ENCODE assay signal across 19 mouse cellular contexts in genomic region chr8:70680039-70680438, GRCm38 (mm10). TPM values are rescaled to one million over a fixed set of nuclear protein-coding genes. Genes with fewer than 3 reads are reported as not detected.
DNase-seq lines count a peak whose midpoint lies in the region; ATAC-seq and TF ChIP-seq lines count a peak whose summit lies in the region.
"Had no signal": no experiment of that assay in that cellular context is flagged by ENCODE, and none has a peak within 500 bp of the region (broad histone marks: within the 10 kb centered on the region; RNA-seq: fewer than 3 reads in every experiment).

No protein-coding gene starts in this region.

- DNase-seq in heart, adult 11 months = peak; percentile 96
- no peak for DNase-seq in heart, embryonic 10.5 days (ENCODE audit: low spot score)
- DNase-seq in kidney, adult 8-10 months = peak; percentile 89 to 93
- no peak for DNase-seq in layer of hippocampus, postnatal 14 days (ENCODE audit: low spot score in 2 of 2)
- DNase-seq in thymus, postnatal 25 days = no peak
- DNase-seq: cerebellum, adult 2 months; lung, postnatal 4 days; thymus, postnatal 36 days had no signal

- peaks cover 39% of the 10 kb centered on the region for H3K36me3 ChIP-seq in heart, embryonic 10.5 days
- peaks cover 35% of the 10 kb centered on the region for H3K36me3 ChIP-seq in kidney, embryonic 15.5 days
- H3K36me3 ChIP-seq in intestine, embryonic 16.5 days (ENCODE audit: control insufficient read depth, insufficient read depth, low read length) = peaks cover 6% of the 10 kb centered on the region; the same call in 1 of the 2 replicates
- peaks cover 3% of the 10 kb centered on the region; the same call in 1 of the 2 replicates for H3K36me3 ChIP-seq in small intestine, adult 2 months (ENCODE audit: control insufficient read depth, insufficient read depth, low read length)

- H3K4me2 ChIP-seq in kidney, embryonic 15.5 days = no peak overlapping the region
- no peak overlapping the region for H3K4me2 ChIP-seq in intestine, embryonic 16.5 days (ENCODE audit: low read depth, low read length)
- H3K4me2 ChIP-seq: heart, embryonic 15.5 days; neural tube, embryonic 13.5 days had no signal

- H3K27me3 ChIP-seq in heart, embryonic 10.5 days (ENCODE audit: insufficient read depth, poor library complexity, severe bottlenecking) = no peaks in the 10 kb centered on the region
- H3K27me3 ChIP-seq in kidney, embryonic 15.5 days = no peaks in the 10 kb centered on the region
- no peaks in the 10 kb centered on the region for H3K27me3 ChIP-seq in intestine, embryonic 16.5 days (replicated peaks; ENCODE audit: control insufficient read depth, insufficient read depth, low read length)
- no peaks in the 10 kb centered on the region for H3K27me3 ChIP-seq in small intestine, adult 2 months (ENCODE audit: control insufficient read depth, insufficient read depth, low read length)
- H3K27me3 ChIP-seq: heart, embryonic 15.5 days; neural tube, embryonic 13.5 days had no signal

- no peaks in the 10 kb centered on the region for H3K9me3 ChIP-seq in heart, embryonic 10.5 days
- H3K9me3 ChIP-seq in kidney, embryonic 15.5 days (replicated peaks) = no peaks in the 10 kb centered on the region
- H3K9me3 ChIP-seq in intestine, embryonic 16.5 days (ENCODE audit: control insufficient read depth, low read length) = no peaks in the 10 kb centered on the region
- H3K9me3 ChIP-seq: heart, embryonic 15.5 days; neural tube, embryonic 13.5 days had no signal

- H3K27ac ChIP-seq in heart, embryonic 10.5 days = no peak overlapping the region; the same call in 1 of the 2 replicates
- no peak overlapping the region for H3K27ac ChIP-seq in kidney, embryonic 15.5 days
- H3K27ac ChIP-seq in intestine, embryonic 16.5 days (ENCODE audit: low read length) = peak overlapping the region; percentile 82
- H3K27ac ChIP-seq in small intestine, adult 2 months (ENCODE audit: insufficient read depth, low read depth, low read length) = peak overlapping the region; percentile 98
- H3K27ac ChIP-seq: heart, embryonic 15.5 days; kidney, postnatal 0 days; left cerebral cortex, adult 2 months; liver, embryonic 14.5 days; neural tube, embryonic 13.5 days had no signal

- peaks cover 27% of the 10 kb centered on the region for H3K4me1 ChIP-seq in heart, embryonic 10.5 days
- peaks cover 29% of the 10 kb centered on the region for H3K4me1 ChIP-seq in kidney, embryonic 15.5 days
- H3K4me1 ChIP-seq in intestine, embryonic 16.5 days (ENCODE audit: control insufficient read depth, insufficient read depth, low read length) = peaks cover 32% of the 10 kb centered on the region
- H3K4me1 ChIP-seq in small intestine, adult 2 months (ENCODE audit: control insufficient read depth, insufficient read depth, insufficient read length, low read length) = peaks cover 53% of the 10 kb centered on the region

- WGBS in heart, embryonic 10.5 days = 83% methylated on average over 3 of the region's 3 CpGs
- 74% methylated on average over 3 of the region's 3 CpGs for WGBS in kidney, embryonic 15.5 days
- 63% methylated on average over 3 of the region's 3 CpGs for WGBS in intestine, embryonic 16.5 days
- WGBS in small intestine, adult 2 months = 15% methylated on average over 3 of the region's 3 CpGs

- no peak overlapping the region for H3K9ac ChIP-seq in kidney, embryonic 15.5 days
- H3K9ac ChIP-seq in intestine, embryonic 16.5 days (ENCODE audit: low read depth, low read length) = 0 out of 2 replicates have a peak overlapping the region, but pooled peaks have one; percentile 10
- H3K9ac ChIP-seq: heart, embryonic 15.5 days; liver, embryonic 14.5 days; neural tube, embryonic 13.5 days had no signal

- no peak overlapping the region for H3K4me3 ChIP-seq in heart, embryonic 10.5 days
- H3K4me3 ChIP-seq in kidney, embryonic 15.5 days (replicated peaks) = no peak overlapping the region
- no peak overlapping the region for H3K4me3 ChIP-seq in intestine, embryonic 16.5 days (ENCODE audit: low read length)
- no peak overlapping the region for H3K4me3 ChIP-seq in small intestine, adult 2 months (ENCODE audit: low read depth, low read length)
- H3K4me3 ChIP-seq: heart, embryonic 15.5 days; left cerebral cortex, adult 2 months; neural tube, embryonic 13.5 days had no signal

- no peak for TF ChIP-seq POLR2A in small intestine, adult 2 months (IDR thresholded peaks at IDR 0.05; ENCODE audit: low read depth, low read length)

- ATAC-seq in kidney, embryonic 15.5 days (replicated peaks; ENCODE audit: low FRiP score) = no peak
- peak; percentile 36 for ATAC-seq in intestine, embryonic 16.5 days

- no peak for TF ChIP-seq CTCF in small intestine, adult 2 months (IDR thresholded peaks at IDR 0.05; ENCODE audit: extremely low read depth, insufficient read length, insufficient replicate concordance, low read depth, low read length)

RNA-seq across cellular contexts. Expression of gene Lsm4, which starts 7.0 kb away (rescaled TPM):
- 344 and 410 TPM in 2 replicates for polyA plus RNA-seq in heart, embryonic 10.5 days (2016; fragmentation: Nextera tagmentation; extraction: Ambion mirVana)
- 291 and 295 TPM in 2 replicates for polyA plus RNA-seq in kidney, embryonic 15.5 days (2015; fragmentation: Nextera tagmentation; extraction: Ambion mirVana)
- polyA plus RNA-seq in intestine, embryonic 16.5 days (2015; fragmentation: Nextera tagmentation; extraction: Ambion mirVana) = 228 and 246 TPM in 2 replicates
- 109 and 152 TPM in 2 replicates for polyA plus RNA-seq in small intestine, adult 2 months (2012; rRNA removed)
- 10 to 100 TPM; 67.8 to 71.7 TPM for total RNA-seq in layer of hippocampus, postnatal 14 days (2021)

RNA-seq across cellular contexts. Expression of gene Jund, which starts 18.7 kb away (rescaled TPM):
- 76.3 and 116 TPM in 2 replicates for polyA plus RNA-seq in heart, embryonic 10.5 days (2016; fragmentation: Nextera tagmentation; extraction: Ambion mirVana)
- 59.9 and 68.1 TPM in 2 replicates for polyA plus RNA-seq in kidney, embryonic 15.5 days (2015; fragmentation: Nextera tagmentation; extraction: Ambion mirVana)
- polyA plus RNA-seq in intestine, embryonic 16.5 days (2015; fragmentation: Nextera tagmentation; extraction: Ambion mirVana) = 37.3 and 52.2 TPM in 2 replicates
- 419 and 1,098 TPM in 2 replicates for polyA plus RNA-seq in small intestine, adult 2 months (2012; rRNA removed)
- 100 to 1,000 TPM; 163 to 179 TPM for total RNA-seq in layer of hippocampus, postnatal 14 days (2021)

RNA-seq across cellular contexts. Expression of gene Pgpep1, which starts 19.9 kb away (rescaled TPM):
- 38.0 and 42.0 TPM in 2 replicates for polyA plus RNA-seq in heart, embryonic 10.5 days (2016; fragmentation: Nextera tagmentation; extraction: Ambion mirVana)
- 65.5 and 75.3 TPM in 2 replicates for polyA plus RNA-seq in kidney, embryonic 15.5 days (2015; fragmentation: Nextera tagmentation; extraction: Ambion mirVana)
- 88.3 and 101 TPM in 2 replicates for polyA plus RNA-seq in intestine, embryonic 16.5 days (2015; fragmentation: Nextera tagmentation; extraction: Ambion mirVana)
- 49.5 and 129 TPM in 2 replicates for polyA plus RNA-seq in small intestine, adult 2 months (2012; rRNA removed)
- 10 to 100 TPM; 25.9 to 30.8 TPM for total RNA-seq in layer of hippocampus, postnatal 14 days (2021)

RNA-seq across cellular contexts. Expression of gene Iqcn, which starts 23.2 kb away (rescaled TPM):
- polyA plus RNA-seq in heart, embryonic 10.5 days (2016; fragmentation: Nextera tagmentation; extraction: Ambion mirVana) = not detected in 2 replicates
- polyA plus RNA-seq in kidney, embryonic 15.5 days (2015; fragmentation: Nextera tagmentation; extraction: Ambion mirVana) = 0.03 and 0.09 TPM in 2 replicates
- not detected in 2 replicates for polyA plus RNA-seq in intestine, embryonic 16.5 days (2015; fragmentation: Nextera tagmentation; extraction: Ambion mirVana)
- polyA plus RNA-seq in small intestine, adult 2 months (2012; rRNA removed) = 0.03 and 0.05 TPM in 2 replicates
- total RNA-seq in layer of hippocampus, postnatal 14 days (2021) = under 1 TPM in 1 of 2 experiments, not detected in 1; 0.14 TPM
- total RNA-seq: MEL had no signal
- polyA plus RNA-seq: liver, embryonic 14.5 days had no signal

RNA-seq across cellular contexts. Expression of gene Gm3336, which starts 38.3 kb away (rescaled TPM):
- not detected in 2 replicates for polyA plus RNA-seq in heart, embryonic 10.5 days (2016; fragmentation: Nextera tagmentation; extraction: Ambion mirVana)
- polyA plus RNA-seq in kidney, embryonic 15.5 days (2015; fragmentation: Nextera tagmentation; extraction: Ambion mirVana) = 0.55 and 0.83 TPM in 2 replicates
- 3.3 and 4.1 TPM in 2 replicates for polyA plus RNA-seq in intestine, embryonic 16.5 days (2015; fragmentation: Nextera tagmentation; extraction: Ambion mirVana)
- polyA plus RNA-seq in small intestine, adult 2 months (2012; rRNA removed) = 42.0 and 73.6 TPM in 2 replicates
- not detected for total RNA-seq in layer of hippocampus, postnatal 14 days (2021)
- total RNA-seq: left cerebral cortex, adult 2 months; midbrain, postnatal 0 days had no signal
- polyA plus RNA-seq: brain, embryonic 14.5 days; cerebellum, adult 2 months; heart, embryonic 15.5 days; midbrain, postnatal 0 days; neural tube, embryonic 13.5 days had no signal

Comparison
In these comparisons a context has a peak if more than half of its experiments do, and no peak if none do; other contexts are left out.
1. DNase-seq: peak in heart, adult 11 months (single experiment) and kidney, adult 8-10 months (2 of 2); none in heart, embryonic 10.5 days (single experiment), layer of hippocampus, postnatal 14 days (0 of 2) and thymus, postnatal 25 days (single experiment).
2. H3K27ac ChIP-seq: peak in intestine, embryonic 16.5 days (single experiment) and small intestine, adult 2 months (single experiment); none in heart, embryonic 10.5 days (single experiment) and kidney, embryonic 15.5 days (single experiment).